Mouse (Mus musculus): ENCODE results near the gene Slc17a2.

DNA sequence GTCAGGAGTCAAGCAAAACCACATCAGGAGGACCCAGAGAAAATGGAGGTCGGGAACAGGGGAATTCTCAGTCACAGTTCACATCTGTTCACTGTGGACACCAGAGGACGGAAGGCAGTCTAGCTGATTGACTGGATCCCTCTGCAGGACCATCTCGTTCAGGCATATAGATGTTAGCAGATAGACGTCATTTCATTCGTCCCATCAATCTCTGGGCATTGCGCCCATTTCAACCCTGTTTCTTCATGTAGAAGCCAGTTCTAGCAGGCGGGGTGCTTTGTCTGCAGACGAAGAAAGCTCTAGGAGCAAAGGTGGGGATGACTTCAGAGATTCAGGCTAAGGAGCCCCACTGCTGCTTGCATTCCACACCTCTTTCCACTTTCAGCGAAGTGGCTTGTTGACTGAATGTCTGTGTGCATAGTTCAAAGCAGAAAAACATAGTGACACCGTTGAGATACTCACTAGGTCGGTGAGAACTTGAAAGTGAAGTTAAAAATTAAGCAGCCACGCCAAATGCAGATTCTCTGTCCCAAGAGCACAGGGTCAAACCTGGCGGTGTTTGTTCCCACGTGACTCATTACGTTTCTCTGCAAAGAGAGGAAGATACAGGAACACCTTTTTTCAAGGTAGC, at the start of gene Slc17a2:
- no peak for TF ChIP-seq CTCF (IDR thresholded peaks at IDR 0.05; ENCODE audit: insufficient read depth, low read length)
- no peak for TF ChIP-seq POLR2A (IDR thresholded peaks at IDR 0.05; ENCODE audit: borderline replicate concordance, extremely low read depth, low read depth, low read length)
